Mouse (Mus musculus) embryo, embryonic 10 days (tissue): ENCODE measurements around the gene Fbxw17.
A peak's percentile ranks its signal among the peaks of the same experiment; 100 is the strongest.
"Not testable (repeated sequence)": the region's sequence is repeated elsewhere in the genome, so short reads cannot be mapped to it uniquely, and the experiment has no call there.

ENCODE experiments used
- DNase-seq: peaks from one replicate; pipeline ENCODE4 v3.0.0-alpha.2; 2015; ENCODE audit warnings: low spot score

Fbxw17 gene

DNA sequence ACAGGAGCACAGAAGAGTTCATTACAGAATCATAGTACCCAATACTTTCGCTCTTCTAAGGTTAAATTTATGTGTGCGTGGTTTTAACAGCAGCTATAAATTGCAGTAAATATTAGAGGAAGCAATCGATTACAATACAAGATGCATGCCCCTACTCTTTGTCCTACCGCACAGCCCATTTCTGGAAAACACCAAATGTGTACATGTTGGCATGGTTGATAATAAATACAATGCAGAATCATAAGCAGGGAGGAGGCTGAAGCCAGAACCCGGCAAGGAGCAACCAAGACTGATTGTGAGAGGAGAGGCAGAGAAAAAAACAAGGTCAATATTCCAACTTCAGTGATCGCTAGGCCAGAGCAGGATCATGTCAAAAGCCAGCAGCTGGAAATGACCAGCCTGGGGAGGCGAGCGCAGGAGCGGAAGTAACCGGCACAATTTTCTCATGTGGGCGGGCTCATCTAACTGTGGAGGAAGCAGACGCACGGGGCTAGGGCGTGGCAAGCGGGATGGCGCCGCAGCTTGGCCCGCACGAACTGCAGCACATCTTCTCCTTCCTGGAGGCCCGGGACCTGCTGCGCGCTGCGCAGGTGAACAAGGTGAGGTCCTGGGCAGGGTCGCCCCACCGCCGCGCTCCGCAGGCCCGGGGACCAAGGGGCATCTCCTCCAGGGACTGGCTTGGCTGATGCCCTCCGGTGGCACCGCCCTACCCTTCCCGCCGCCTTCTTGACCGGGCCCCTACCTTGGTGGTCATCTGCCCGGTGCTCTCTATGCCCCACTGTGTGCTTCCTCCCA is at the start of gene Fbxw17:
Fbxw17 (plus strand) TSS at position 476 of the 795 bp plus-strand sequence.
- DNase-seq, result peak; percentile 88

DNA sequence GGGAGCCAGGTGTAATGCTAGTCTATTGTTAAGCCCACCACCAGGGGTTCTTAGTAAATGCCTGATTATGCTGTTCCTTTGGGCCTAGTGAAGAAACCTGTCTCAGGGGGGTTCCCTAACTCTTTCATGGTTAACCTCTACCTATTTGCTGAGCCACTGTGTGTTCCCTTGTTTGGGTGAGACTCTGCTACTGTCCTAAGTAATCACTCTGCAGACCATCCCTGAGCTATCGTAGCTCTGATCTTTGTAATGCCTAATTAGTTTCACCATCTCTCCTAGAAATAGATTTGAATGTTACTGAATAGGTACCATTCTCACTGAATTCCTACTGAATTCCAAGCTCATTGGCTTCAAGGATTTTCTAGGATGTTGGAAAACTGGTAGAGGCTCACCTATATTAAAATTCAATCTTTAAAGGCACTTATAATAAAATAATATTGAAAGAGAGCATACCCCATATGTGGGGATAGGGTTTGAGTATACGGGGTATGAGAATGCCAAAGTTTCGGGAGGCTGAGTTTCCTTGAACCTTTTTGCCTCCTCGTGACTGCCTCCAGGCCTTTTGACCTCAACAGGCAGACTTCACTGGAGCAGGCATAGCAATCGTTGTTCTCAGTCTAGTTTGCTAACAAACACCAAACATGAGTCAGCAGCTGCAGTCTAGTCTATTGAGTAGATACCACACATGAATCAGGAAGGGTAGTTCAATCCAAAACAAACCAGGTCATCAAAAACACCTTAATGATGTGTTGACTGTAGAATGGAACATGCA is 44.5 kb upstream of the Fbxw17 start:
- not testable (repeated sequence) for DNase-seq

DNA sequence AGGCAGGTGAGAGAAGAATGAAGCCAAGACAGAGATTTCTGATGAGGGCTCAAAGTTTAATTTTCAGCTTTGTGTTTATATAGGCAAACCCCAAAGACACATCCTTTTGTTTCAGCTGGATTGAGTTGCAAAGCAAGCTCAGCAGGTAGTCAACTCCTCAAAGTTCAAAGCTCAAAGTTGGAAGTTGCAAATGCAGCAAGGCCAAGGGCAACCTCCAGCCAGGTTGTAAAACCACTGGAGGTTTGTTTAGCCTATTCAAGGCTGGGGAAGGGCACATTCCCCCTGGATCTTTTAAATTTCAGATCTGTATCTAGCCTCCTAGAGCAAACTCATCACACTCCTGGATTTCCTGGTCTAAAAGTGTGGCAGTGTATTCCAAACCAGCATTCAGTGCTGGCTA is 28.5 kb upstream of the Fbxw17 start:
- DNase-seq, result not testable (repeated sequence)

DNA sequence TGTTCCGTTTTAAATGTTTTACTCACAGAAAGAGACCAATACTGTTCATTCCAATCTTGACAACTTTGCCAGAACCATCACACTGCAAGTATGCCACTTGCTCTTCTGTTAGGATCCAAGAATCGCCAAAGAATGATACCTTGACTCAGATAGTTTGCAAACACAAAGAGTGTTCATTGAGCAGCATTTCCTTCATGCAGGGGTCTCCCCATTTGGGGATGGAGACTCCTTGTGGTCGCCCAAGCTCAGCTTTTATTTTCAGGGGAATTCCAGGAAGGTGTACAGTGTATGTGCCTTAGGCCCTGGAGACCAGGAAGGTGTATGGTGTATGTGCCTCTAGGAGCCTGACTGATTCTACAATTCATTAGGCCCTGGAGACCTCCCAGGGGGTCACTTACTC is 757 bp downstream of the Fbxw17 start:
- DNase-seq, result peak; percentile 13

DNA sequence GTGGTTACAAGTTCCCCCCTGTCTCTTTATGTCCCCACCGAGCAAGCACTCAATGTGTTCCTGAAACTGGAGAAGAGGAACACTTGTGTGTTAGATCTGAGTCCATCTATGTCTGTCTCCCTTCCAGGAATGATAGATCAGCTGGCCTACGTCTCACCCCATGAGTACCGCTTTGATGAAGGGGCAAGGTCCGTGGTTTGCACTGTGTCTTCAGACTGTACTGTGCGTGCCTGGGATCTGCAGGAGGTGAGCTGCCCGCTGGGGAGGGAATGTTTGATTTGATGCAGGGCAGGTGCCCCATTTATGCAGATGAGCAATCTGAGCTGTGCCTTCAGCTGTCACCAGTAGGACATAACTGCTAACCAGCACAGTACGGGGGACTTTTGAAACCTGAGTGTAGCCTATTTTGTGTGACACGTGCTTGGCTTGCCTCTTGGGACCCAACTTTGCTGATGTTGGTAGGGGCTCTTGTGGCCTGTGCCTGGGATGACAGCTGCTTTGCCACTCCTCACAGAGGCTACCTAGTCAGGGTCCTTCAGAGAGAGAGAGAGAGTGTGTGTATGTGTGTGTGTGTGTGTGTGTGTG is 6.1 kb downstream of the Fbxw17 start:
- DNase-seq, result no peak

DNA sequence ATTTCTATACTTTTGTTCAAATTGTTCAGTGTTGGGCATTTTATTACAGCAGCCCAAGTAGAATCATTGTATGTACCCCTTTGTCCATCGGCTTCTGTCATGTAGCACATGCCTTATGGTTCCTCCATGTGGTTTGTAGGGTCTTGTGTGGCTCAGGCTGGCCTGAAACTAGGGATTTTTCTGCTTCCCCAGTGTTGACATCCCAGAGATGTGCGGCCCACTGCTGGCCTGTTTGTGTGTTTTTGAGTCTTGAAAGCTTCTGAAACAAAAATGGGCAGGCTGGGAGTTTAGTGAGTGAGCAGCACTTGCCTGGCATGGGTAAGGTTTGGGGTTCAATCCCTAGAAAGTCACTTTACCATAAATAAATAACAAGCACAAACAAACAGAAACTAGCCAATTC is 6.9 kb downstream of the Fbxw17 start:
- no peak for DNase-seq

DNA sequence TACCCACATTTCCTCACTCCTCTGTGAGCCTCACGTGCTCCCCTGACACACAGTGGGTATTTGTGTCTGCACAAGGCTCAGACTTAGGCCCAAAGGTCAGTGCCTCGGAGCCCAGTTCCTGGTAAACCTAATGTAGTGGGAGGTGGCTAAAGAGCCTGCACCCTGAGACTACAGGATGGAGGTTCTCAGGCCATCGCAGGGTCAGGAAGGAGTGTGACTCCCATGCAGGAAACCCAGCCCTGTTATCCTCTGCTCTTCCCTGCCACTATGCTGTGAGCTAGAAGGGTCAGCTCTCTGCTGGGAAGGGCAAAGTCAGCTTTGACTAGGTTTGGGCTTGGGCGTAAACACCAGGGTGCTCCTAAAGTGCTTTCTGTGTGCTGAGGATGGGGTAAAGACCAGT is 9.0 kb downstream of the Fbxw17 start:
- no peak for DNase-seq

DNA sequence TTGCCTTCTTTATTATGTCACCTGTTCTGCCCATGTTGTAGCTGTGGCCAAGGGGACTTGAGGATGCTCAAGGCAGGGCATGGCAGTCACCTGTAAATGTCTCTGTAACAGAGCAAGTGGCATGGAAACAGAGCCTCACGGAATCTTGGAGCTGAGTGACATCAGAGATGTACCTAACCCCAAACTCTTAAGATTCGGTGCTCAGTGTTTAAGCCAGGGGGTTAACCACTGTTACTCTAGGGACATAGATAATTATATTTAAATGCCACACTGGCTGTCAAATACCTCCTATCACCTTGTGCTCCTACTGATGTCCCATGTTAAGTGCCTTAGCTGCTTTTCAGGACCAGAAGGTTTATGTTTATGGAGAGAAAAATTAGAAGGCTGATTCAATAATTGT is 26.1 kb downstream of the Fbxw17 start, which contains the start of gene Gm47429:
Gm47429 (minus strand) TSS at position 101 of the 400 bp plus-strand sequence.
- no peak for DNase-seq

DNA sequence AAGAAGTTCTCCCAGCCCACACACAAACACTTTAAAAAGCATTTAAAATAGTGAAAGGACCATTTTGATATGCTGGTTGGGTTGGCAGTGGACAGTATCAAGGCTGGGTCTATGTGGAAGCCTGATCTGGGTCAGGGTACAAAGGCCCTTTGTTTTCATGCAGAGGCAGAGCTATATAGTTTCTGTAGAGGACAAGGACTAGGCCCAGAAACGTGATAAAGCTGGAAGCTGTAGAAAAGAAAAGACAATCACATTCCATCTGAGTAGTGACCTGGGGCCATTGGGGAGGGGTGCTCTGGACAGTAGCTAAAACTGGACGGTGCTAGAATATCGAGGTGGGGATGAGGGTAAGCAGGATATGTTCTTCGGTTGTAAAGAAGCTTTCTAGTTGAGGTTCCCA is 27.6 kb downstream of the Fbxw17 start:
- no peak for DNase-seq

DNA sequence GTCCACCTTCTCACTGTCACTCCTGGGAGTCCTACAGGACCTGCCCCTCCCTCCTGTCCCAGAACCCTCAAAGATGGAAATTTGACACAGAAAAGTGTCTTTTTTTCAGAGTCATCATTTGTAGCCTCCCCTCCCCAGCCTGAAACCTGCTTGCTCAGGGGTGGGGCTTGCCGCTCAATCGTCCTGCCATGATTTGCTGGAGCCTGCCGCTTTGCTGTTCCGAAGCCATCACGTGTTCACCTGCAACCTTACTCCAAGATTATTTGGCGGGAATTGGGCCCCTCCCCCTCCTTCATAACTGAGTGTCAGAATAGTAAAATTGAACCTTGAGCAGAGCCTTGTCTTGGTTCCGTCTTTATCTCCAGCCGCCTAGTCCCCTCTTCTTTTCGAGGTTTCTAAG is 34.6 kb downstream of the Fbxw17 start:
- not testable (repeated sequence) for DNase-seq

DNA sequence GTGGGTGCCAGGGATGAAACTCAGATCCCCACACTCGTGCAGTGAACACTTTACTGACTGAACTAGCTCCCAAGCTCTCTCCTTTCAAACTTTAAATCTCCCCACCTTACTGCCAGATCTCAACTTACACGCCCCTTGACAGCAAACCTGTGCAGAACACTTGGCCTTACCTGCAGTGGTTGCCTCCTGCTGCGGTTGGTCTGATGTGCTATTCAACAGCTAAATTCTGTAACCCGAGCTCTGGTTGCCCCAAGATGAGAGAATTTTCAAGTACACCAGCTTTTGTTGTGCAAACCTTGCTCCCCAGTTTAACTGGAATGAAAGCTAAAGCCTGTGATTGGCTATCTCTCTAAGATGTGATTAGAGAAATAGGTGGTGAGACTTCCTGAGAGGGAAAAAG is 35.8 kb downstream of the Fbxw17 start:
- no peak for DNase-seq

DNA sequence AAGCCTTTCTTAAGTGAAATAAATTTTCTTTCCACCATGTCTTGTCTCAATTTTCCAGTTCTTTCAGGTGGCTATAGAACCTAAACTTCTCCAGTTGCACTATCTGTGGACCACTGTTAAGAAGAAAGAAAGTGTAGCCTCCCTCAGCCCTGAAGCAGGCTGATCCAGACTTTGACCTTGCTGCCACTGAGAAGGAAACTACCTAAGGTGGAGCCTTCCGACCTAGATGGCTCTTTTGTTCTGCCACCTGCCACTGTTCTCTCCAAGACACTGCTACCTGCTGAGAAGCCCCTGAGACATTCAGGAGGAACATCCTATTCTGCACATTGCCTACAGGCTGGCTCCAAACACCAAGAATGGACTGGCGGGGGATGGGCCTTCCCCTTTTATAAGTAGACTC is 42.8 kb downstream of the Fbxw17 start:
- DNase-seq, result not testable (repeated sequence)

DNA sequence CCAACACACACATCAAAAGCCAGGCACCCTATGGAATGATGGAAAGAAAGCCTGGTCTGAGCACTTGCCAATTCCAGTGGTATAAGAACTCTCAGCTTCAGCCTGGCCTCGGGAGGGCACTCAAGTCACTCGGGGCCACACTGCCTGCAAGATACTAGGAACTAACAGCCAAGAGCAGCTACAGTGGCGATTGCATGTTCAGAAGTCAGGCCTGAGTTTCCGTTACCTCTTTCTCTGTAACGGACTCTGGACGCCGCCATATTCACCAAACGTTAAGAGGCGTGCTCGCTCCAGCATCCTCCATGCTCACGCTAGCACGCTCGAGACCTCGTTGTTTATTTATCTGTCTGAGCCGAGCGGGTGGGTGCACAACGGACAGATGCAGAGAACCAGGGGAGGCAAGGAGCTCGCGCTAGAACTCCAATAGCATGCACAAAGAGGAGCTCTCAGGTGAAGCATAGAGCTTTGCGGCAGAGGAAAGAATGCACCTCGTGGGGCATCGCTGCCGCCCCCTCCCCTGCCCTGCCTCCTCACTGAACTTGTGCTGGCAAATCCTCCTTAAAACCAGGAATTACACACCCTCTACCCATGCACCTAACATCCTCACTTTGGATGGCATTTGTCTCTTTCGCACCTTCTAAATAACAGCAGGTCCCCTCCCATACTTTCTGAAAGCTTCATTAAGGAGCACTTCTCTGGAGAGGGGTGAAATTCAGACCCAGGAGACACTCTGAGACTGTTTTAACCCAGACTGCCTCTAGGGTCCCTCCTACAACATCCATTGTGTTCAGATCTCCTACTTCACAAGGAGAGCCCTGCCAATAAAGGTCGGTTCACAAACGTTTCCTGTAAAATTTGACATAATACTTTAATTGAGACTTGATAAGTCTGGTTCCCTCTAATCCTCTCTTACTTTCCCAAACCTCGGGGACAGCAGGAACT is 47.2 kb downstream of the Fbxw17 start:
- peak; percentile 22 for DNase-seq

DNA sequence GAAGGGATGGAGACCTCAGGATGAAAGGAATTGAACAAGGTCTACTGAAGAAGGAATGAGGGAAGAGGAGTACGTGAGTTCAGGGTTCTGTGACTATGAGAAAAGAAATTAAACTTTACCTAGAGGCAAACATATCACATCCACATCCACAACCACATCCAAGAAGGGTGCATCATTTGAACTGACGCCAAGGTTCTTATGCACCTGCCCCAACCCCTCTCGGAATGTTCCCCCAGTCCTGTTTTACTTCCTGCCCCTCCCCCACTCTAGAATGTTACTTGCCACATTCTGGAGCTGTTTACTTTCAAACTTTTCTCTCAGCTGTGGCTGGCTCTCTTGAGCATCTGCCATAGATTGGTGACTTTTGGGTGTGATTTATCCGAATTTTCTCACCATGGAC is 49.3 kb downstream of the Fbxw17 start, which contains the start of gene Nutm2:
Nutm2 (plus strand) TSS at position 301 of the 400 bp plus-strand sequence.
- DNase-seq, result no peak
